Mouse (Mus musculus): ENCODE measurements around the gene Dnaaf1. TPM values are rescaled to one million over a fixed set of nuclear protein-coding genes. Genes with fewer than 3 reads are reported as not detected.

The Dnaaf1 gene
- total RNA-seq, 1 experiment from 2014 or later: not detected

GRCm38 (mm10) chr8:119571135-119571534 is 3.9 kb upstream of the Dnaaf1 start:
- peak; percentile 29 for DNase-seq

- no peak for DNase-seq
These were observed 2.6 kb upstream of the Dnaaf1 start for GRCm38 (mm10) chr8:119572411-119572810.

GRCm38 (mm10) chr8:119575366-119575726 is 311 bp downstream of the Dnaaf1 start:
- no peak for DNase-seq

GRCm38 (mm10) chr8:119579096-119579495 is 4.1 kb downstream of the Dnaaf1 start:
- DNase-seq: no peak

GRCm38 (mm10) chr8:119580441-119581161 is 5.6 kb downstream of the Dnaaf1 start:
- no peak for DNase-seq

GRCm38 (mm10) chr8:119585901-119586300 is 10.9 kb downstream of the Dnaaf1 start:
- DNase-seq: no peak

GRCm38 (mm10) chr8:119588321-119588720 is 13.3 kb downstream of the Dnaaf1 start:
- DNase-seq: no peak

GRCm38 (mm10) chr8:119588844-119589243 is 13.8 kb downstream of the Dnaaf1 start:
- no peak for DNase-seq

- DNase-seq: no peak
These were observed 15.3 kb downstream of the Dnaaf1 start for GRCm38 (mm10) chr8:119590348-119590747.

GRCm38 (mm10) chr8:119591456-119591855 is 16.4 kb downstream of the Dnaaf1 start:
- DNase-seq: no peak

- DNase-seq: peak; percentile 57
These were observed 28.7 kb downstream of the Dnaaf1 start for GRCm38 (mm10) chr8:119603771-119604170.

- DNase-seq: peak; percentile 23
These were observed 29.4 kb downstream of the Dnaaf1 start for GRCm38 (mm10) chr8:119604398-119604803.

- peak; percentile 95 for DNase-seq
These were observed 30.0 kb downstream of the Dnaaf1 start, which contains the start of gene Taf1c for GRCm38 (mm10) chr8:119604996-119605395. Taf1c (minus strand) TSS chr8:119605222.

- no peak for DNase-seq
These were observed 31.2 kb downstream of the Dnaaf1 start for GRCm38 (mm10) chr8:119606224-119606623.

- no peak for DNase-seq
These were observed 37.4 kb downstream of the Dnaaf1 start, which contains the start of gene Adad2 for GRCm38 (mm10) chr8:119612471-119612870. Adad2 (plus strand) TSS chr8:119612747.

GRCm38 (mm10) chr8:119615096-119615495 is 40.1 kb downstream of the Dnaaf1 start:
- no peak for DNase-seq

GRCm38 (mm10) chr8:119616358-119616757 is 41.3 kb downstream of the Dnaaf1 start:
- DNase-seq: no peak

GRCm38 (mm10) chr8:119616811-119617210 is 41.8 kb downstream of the Dnaaf1 start:
- no peak for DNase-seq

- peak; percentile 70 for DNase-seq
These were observed 42.6 kb downstream of the Dnaaf1 start for GRCm38 (mm10) chr8:119617586-119617985.

GRCm38 (mm10) chr8:119618887-119619286 is 43.9 kb downstream of the Dnaaf1 start:
- DNase-seq: no peak

GRCm38 (mm10) chr8:119620116-119620840 is 45.2 kb downstream of the Dnaaf1 start:
- no peak for DNase-seq

- DNase-seq: no peak
These were observed 45.9 kb downstream of the Dnaaf1 start for GRCm38 (mm10) chr8:119620848-119621465.

GRCm38 (mm10) chr8:119622555-119622954 is 47.5 kb downstream of the Dnaaf1 start:
- no peak for DNase-seq
